Mouse (Mus musculus): ENCODE results near the gene Luzp1.

The Luzp1 gene

GRCm38 (mm10) chr4:136462839-136463178, 6.8 kb upstream of the Luzp1 start:
- DNase-seq: no peak

- DNase-seq: no peak
Measured at GRCm38 (mm10) chr4:136463436-136463835, 6.1 kb upstream of the Luzp1 start.

- peak; percentile 29 to 41 for DNase-seq
Measured at GRCm38 (mm10) chr4:136466226-136466625, 3.3 kb upstream of the Luzp1 start.

GRCm38 (mm10) chr4:136468553-136469327, 821 bp upstream of the Luzp1 start:
- DNase-seq: no peak

GRCm38 (mm10) chr4:136469941-136470346, 383 bp downstream of the Luzp1 start:
- no peak for DNase-seq

- DNase-seq: peak; percentile 30 to 49
Measured at GRCm38 (mm10) chr4:136470347-136471071, 948 bp downstream of the Luzp1 start.

GRCm38 (mm10) chr4:136476692-136477091, 7.1 kb downstream of the Luzp1 start:
- no peak for DNase-seq

- DNase-seq: no peak
Measured at GRCm38 (mm10) chr4:136486549-136486948, 17.0 kb downstream of the Luzp1 start.

- DNase-seq: no peak
Measured at GRCm38 (mm10) chr4:136495993-136496392, 26.4 kb downstream of the Luzp1 start.

GRCm38 (mm10) chr4:136505426-136506215, 36.1 kb downstream of the Luzp1 start:
- no peak for DNase-seq

GRCm38 (mm10) chr4:136509857-136510256, 40.3 kb downstream of the Luzp1 start:
- peak; percentile 15 to 58 for DNase-seq

- no peak for DNase-seq
Measured at GRCm38 (mm10) chr4:136511708-136512107, 42.1 kb downstream of the Luzp1 start.

- DNase-seq: peak in 1 of 2 experiments; percentile 13
Measured at GRCm38 (mm10) chr4:136512905-136513304, 43.3 kb downstream of the Luzp1 start.

GRCm38 (mm10) chr4:136518141-136518540, 48.6 kb downstream of the Luzp1 start:
- DNase-seq: no peak

- DNase-seq: no peak
Measured at GRCm38 (mm10) chr4:136518576-136518975, 49.0 kb downstream of the Luzp1 start.

GRCm38 (mm10) chr4:136519866-136520265, 50.3 kb downstream of the Luzp1 start:
- DNase-seq: no peak

- no peak for DNase-seq
Measured at GRCm38 (mm10) chr4:136521898-136522297, 52.3 kb downstream of the Luzp1 start.

GRCm38 (mm10) chr4:136524309-136524708, 54.7 kb downstream of the Luzp1 start:
- no peak for DNase-seq

- DNase-seq: peak in 1 of 2 experiments; percentile 52
Measured at GRCm38 (mm10) chr4:136526412-136526811, 56.9 kb downstream of the Luzp1 start.

- DNase-seq: no peak
Measured at GRCm38 (mm10) chr4:136545151-136545550, 75.6 kb downstream of the Luzp1 start.

GRCm38 (mm10) chr4:136546279-136547045, 76.9 kb downstream of the Luzp1 start:
- DNase-seq: no peak

GRCm38 (mm10) chr4:136547721-136548120, 78.2 kb downstream of the Luzp1 start:
- no peak for DNase-seq

GRCm38 (mm10) chr4:136548381-136548801, 78.8 kb downstream of the Luzp1 start:
- peak in 1 of 2 experiments; percentile 20 for DNase-seq
